Mouse (Mus musculus): ENCODE results near the gene Gm21921.
"Not testable (repeated sequence)": the region's sequence is repeated elsewhere in the genome, so short reads cannot be mapped to it uniquely, and the experiment has no call there.

The Gm21921 gene

DNA sequence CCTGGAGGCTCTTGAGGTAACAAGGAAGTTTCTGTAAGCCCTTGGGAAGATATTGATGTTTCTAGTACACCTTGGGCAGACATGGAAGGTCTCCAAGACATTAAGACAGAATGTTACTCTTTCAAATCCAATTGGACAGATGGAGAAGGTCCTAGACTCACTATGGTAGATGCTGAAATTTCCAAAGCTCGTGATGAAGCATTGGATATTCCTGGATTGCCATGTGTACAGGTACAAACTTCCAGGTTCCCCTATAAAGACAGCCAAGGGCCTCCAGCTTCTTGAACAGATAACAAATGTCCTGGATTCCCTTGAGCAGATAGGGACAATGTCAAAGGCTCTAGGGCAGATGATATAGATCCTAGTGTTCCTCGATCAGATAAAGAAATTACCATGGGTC lies at the start of gene Gm21921:
Gm21921 (minus strand) TSS at position 101 of the 400 bp plus-strand sequence.
- DNase-seq (ENCODE audit: low read depth, low spot score) = not testable (repeated sequence)
